Mouse (Mus musculus) thymus, postnatal 14 days (tissue): ENCODE data around the gene Senp5.

Experiments
- DNase-seq: peaks from one replicate; pipeline ENCODE4 v3.0.0; 2021

Gene Senp5

GRCm38 (mm10) chr16:31938856-31939255, 64.2 kb downstream of the Senp5 start:
- DNase-seq = no peak

GRCm38 (mm10) chr16:31936568-31936967, 66.5 kb downstream of the Senp5 start:
- no peak for DNase-seq

DNA sequence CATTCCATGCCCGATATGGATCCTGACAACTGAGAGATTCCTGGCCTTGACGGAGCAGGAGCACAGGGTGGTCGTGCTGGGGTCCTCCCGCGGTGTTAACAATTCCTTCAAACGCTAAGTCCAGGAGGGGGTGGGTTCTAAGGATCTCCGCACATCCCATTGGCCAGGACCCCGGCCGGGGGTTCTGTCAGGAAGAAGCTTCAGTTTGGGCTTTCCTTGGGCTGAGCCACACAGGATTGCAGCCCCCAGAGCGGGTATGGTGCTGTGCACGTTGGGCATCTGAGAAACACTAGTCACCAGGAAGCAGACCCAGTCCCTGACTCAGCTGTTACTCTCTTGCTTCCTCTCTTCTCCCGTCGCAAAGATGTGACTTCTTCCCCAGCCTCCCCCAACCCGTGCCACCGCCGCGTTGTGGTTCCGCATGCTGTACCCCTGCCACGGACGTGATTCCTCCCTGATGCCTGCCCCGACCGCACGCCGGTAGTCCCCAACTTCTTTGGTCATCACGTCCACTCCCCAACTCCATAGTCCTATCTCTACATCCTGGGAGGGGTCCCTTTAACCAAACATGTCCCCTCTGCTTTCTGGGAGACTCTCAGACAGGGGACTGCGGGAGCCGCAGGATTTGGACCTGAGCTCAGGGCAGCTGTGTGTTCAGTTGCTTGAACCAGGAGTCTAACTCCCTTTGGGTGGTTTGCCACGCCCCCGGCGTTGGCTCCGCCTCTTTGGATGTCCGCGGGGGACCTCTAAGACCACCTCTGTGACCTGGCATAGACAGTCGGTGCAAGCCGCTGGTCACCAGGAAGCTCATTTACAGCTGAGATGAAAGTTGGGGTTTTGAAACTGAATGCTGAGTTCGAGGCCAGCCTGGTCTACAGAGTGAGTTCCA, 67.8 kb downstream of the Senp5 start:
- peak; percentile 21 for DNase-seq

DNA sequence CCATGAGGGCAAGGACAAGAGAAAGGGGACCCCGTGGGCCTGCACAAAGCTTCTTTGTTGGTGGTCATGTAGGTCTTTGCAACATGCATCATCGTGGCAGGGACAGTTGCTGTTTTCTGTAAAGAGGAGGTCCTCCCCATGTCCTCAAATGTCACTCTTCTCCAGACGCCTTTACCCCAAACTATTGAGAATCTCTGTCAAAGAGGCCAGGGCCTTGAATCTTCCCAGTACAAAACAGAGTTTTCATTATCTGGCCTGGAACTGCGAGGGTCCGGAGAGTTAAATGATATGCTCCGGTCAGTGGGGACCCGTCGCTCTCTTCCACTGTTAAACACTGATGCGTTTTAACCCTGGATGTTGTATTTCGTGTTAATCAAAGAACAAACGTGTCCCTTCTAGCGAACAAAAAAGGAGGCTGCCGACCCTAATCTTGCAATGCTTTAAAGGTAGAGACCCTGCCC, 68.5 kb downstream of the Senp5 start:
- no peak for DNase-seq

DNA sequence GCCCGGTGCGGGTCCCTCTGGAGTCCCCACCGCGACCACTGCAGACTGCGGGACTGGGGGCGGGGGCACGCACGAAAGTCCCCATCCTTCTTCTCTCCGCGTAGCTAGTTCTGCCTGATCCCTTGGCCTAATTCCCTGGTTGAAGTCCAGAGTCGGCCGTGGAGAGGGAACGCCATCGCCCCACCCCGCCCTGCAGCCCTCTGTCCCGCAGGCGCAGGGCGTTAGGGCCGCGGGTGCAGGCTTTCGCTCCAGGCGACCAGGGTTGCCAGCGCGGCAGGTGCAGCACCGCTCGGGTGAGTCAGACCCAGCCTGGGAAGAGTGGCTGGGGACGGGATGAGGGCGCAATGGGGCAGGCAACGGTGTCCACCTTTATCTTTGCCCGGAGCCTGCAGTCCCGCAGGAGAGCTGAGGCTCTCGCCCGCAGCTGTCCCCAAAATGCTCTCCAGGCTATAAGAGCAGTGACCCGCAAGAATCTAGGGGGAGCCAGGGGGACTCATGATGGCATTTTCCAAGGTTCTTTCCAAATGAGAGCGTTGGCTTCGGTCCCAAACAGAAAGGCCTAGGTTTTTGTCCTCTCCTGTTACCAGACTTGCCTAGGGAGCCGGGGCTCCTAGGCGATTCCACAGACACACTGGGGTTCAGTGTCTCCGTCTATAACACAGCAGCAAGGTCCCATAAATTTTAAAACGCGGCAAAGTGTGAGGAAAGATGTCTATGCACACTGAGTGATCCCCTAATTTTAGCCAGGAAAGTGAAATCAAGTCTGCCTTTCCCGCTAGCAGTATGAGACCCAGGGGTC, 69.1 kb downstream of the Senp5 start, which contains the start of gene Pigz:
Gene Pigz, plus strand, starts transcription at position 101 of the 799 bp plus-strand sequence.
- DNase-seq = peak; percentile 29

DNA sequence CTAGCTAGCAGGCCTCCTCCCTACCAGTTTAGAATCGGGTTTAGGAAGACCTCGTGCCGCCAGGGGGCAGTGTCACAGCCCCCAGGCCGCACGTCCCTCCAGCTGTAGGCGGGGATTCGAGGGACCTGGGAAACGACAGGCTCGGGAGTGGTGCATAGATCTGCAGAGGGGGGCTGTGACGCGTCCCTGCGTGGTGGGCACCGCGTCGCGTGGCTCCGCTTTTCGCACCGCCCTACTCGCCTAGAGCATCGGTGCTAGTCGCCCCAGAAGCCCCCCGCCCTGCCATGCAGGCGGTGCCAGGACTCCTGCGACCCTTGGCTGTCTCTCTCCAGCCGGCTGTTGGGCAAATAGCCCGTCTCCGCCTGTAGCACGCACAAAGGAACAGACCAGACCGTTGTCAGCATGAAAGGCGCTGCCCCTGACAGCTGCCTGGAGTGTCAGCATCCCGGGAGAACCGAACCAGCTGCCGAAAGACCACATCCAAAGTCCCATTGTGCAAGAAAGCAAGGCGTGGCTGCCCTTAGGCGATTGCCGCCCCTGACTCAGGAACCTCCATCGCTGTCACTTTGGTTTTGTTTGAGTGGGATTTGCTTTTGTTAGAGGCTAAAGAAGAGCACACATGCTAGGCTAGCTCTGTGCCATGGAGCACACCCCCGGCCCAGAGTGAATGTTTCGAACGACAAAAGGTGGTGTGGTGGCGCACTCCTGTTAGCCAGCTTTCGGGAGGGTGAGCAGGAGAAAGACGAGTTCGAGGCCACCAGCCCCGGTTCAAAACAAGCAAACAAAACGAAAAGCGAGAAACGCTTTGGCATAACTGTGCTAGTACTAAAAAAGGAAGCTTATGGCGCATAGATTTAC, 70.0 kb downstream of the Senp5 start:
- DNase-seq = peak; percentile 90

- no peak for DNase-seq
Measured at GRCm38 (mm10) chr16:31932255-31932654, 70.8 kb downstream of the Senp5 start.

DNA sequence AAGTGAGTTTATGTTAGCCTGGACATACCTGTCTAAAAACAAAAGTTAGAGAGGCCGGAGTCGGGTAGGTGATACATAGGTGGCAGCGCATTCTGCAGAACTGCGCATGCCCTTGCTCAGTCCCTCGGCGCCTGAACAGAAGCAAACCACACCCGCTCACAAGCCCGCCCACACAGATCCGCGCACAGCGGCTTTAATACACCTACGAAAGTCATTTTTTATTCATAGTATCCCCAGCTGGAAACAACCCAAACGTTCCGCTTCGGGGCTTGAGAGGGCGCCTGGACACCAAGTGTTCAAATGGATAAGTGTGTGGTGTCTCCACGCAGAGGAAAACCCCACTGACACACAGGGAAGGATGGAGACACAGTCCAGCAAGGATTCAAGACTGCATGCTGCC, 71.8 kb downstream of the Senp5 start:
- DNase-seq = no peak

- no peak for DNase-seq
Measured at GRCm38 (mm10) chr16:31927412-31927811, 75.7 kb downstream of the Senp5 start.

DNA sequence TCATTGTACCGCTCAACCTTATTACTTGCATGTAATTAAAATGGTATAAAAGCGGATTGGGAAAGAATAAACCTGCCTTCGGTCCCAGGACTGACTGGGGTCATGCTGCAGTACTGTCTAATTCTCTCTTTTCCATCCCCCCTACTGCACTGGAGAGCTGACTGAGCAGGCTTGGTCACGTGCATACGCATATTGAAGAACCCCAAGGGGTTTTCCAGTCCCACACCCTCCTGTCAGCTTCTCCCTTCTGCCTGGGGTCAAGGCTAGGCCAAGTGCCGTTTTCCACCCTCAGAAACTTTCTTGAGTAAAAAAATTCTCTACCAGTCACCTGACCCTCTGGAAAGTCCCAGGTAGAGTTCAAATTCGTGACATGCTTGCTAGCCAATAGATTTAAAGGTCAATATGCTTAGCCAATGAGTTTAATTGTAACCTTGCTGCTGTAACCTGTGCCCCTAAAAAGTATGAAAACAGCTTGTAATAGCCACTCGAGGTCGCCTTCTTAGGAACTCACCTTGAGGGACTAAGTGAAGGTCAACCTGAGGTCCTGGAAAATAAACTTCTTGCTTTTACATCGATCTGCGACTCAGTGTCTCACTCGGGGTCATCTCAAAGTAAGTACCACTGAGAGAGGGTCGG, 76.4 kb downstream of the Senp5 start:
- DNase-seq = no peak

DNA sequence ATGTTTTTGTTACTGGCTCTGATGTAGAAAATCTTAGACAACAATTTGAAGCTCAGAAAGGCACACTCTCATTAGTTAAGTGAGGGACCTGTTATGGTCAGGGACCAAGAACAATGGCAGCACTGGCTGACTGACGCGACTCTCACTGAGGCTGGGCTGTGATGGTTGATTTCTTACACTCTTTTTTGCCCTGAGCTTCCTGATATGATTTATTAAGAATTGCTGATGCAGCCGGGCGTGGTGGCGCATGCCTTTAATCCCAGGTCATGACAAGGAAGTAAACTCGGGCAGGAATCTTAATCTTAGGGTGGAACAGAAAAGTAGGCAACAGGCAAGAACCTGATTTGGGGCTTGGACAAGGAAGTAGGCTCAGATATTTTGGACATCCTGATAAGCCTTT, 77.0 kb downstream of the Senp5 start:
- DNase-seq = no peak

DNA sequence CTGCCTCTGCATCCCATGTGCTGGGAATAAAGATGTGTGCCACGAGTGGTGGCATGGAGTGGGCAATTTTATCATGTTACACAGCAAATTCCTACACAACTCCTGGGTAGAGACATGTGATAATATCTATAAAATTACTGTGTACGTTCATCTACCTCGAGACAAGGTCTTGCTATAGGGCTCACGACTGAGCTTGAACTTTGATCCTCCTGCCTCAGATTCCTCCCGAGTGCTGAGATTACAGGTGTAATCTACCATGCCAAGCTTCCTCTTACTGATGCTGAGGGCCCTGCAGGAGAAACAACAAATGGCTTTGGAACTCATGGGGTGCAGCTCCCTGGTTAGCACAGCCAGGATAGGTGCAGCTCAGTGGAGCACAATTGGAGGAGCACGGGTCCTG, 78.7 kb downstream of the Senp5 start:
- no peak for DNase-seq

DNA sequence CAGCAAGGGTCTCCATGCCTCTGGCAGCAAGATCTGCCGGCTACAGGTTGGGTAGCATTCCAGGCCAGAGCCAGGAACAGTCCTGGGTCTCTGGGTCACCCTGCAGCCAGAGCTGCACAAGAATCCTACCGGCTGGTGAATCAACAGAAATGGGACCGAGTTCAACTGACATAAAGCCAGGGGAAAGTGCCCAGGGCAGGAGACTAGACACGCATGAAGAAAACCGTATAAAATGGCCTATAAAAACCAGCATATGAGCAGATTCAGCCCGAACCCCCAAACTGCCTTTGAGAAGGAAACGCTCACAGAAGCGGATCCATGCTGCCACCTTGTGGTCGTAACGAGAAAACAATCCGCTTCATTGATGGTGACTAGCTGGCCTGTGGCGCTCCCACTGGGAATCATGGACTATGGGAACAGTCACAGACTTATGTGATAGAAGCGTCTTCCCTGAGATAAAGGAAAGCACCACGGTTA, 84.8 kb downstream of the Senp5 start:
- peak; percentile 60 for DNase-seq

- DNase-seq = no peak
Measured at GRCm38 (mm10) chr16:31917776-31918175, 85.3 kb downstream of the Senp5 start.

DNA sequence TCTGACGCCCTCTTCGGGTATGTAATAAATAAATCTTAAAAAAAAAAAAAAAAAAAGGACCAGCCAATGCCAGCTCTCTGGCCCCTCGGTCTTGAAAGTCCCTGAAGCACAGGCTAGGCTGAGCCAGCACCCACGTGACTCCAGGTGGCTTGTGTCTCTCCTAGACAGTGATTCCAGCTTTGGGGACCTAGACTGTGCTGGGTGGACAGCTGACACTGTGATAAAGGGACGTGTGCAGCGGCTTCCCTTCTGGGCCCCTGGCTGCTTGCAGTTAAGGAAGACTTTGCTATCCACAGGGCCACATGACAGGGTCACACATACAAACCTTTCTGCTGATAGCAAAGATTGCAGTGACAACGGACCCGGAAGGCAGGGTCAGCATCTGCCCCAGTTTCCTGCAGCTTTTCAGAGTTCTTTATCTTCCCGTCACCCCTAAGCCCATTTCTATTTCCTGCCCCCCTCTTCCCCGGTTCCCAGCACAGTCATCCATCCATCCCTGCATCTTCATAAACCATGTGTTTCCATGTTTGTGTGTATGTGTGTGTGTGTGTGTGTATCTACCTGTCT, 92.7 kb downstream of the Senp5 start:
- no peak for DNase-seq
